Mouse (Mus musculus): Measurements from ENCODE around the gene Commd1. TPM values are rescaled to one million over a fixed set of nuclear protein-coding genes. Genes with fewer than 3 reads are reported as not detected.

The Commd1 gene
- polyA plus RNA-seq, 1 experiment = 104 TPM

- TF ChIP-seq CTCF (IDR thresholded peaks at IDR 0.05; ENCODE audit: low read depth, low read length) = no peak
- TF ChIP-seq EP300 (IDR thresholded peaks at IDR 0.05; ENCODE audit: insufficient read depth, low read depth, low read length) = 0 out of 2 replicates have a peak, but pooled peaks have one; percentile 15
- Histone ChIP-seq H3K9me3 (replicated peaks; ENCODE audit: control insufficient read depth, insufficient read depth, low read length, poor library complexity, severe bottlenecking) (no peaks in the 10 kb centered on the region), H3K27me3 (ENCODE audit: control insufficient read depth, insufficient read depth, low read length, poor library complexity, severe bottlenecking) (no peaks in the 10 kb centered on the region)
These were observed 26.1 kb upstream of the Commd1 start for GRCm38 (mm10) chr11:23008181-23008823.

GRCm38 (mm10) chr11:23007481-23008180 is 25.4 kb upstream of the Commd1 start, which contains the start of gene Fam161a:
Gene Fam161a, plus strand, starts transcription at chr11:23007531.
- Histone ChIP-seq H3K9me3 (replicated peaks; ENCODE audit: control insufficient read depth, insufficient read depth, low read length, poor library complexity, severe bottlenecking) (no peaks in the 10 kb centered on the region), H3K36me3 (ENCODE audit: control insufficient read depth, insufficient read depth, low read length, poor library complexity, severe bottlenecking) (peaks cover 29% of the 10 kb centered on the region), H3K4me3 (ENCODE audit: low read depth, low read length) (peak within 1 kb of the TSS; percentile 75), H3K4me1 (ENCODE audit: control insufficient read depth, insufficient read depth, low read length) (no peaks in the 10 kb centered on the region), H3K27me3 (ENCODE audit: control insufficient read depth, insufficient read depth, low read length, poor library complexity, severe bottlenecking) (no peaks in the 10 kb centered on the region), H3K27ac (ENCODE audit: insufficient read depth, low read length) (peak within 1 kb of the TSS; percentile 73), H3K9ac (ENCODE audit: low read depth, poor library complexity, severe bottlenecking) (peak within 1 kb of the TSS; percentile 71)
- TF ChIP-seq EP300 (IDR thresholded peaks at IDR 0.05; ENCODE audit: insufficient read depth, low read depth, low read length) (no peak), CTCF (IDR thresholded peaks at IDR 0.05; ENCODE audit: low read depth, low read length) (no peak), POLR2A (IDR thresholded peaks at IDR 0.05; ENCODE audit: insufficient read depth, low read length) (no peak)

More at GRCm38 (mm10) chr11:23008181-23008823, 26.1 kb upstream of the Commd1 start:
- Histone ChIP-seq H3K4me3 (ENCODE audit: low read depth, low read length) (peak overlapping the region; percentile 75), H3K9ac (ENCODE audit: low read depth, poor library complexity, severe bottlenecking) (peak overlapping the region; percentile 71), H3K4me1 (ENCODE audit: control insufficient read depth, insufficient read depth, low read length) (no peaks in the 10 kb centered on the region), H3K27ac (ENCODE audit: insufficient read depth, low read length) (peak overlapping the region; percentile 66), H3K36me3 (ENCODE audit: control insufficient read depth, insufficient read depth, low read length, poor library complexity, severe bottlenecking) (peaks cover 24% of the 10 kb centered on the region)

- H3K9ac ChIP-seq (ENCODE audit: low read depth, poor library complexity, severe bottlenecking) = no peak overlapping the region
- H3K9me3 ChIP-seq (replicated peaks; ENCODE audit: control insufficient read depth, insufficient read depth, low read length, poor library complexity, severe bottlenecking) = no peaks in the 10 kb centered on the region
- no peaks in the 10 kb centered on the region for H3K4me1 ChIP-seq (ENCODE audit: control insufficient read depth, insufficient read depth, low read length)
- peak overlapping the region; percentile 72 for H3K4me3 ChIP-seq (ENCODE audit: low read depth, low read length)
- H3K27ac ChIP-seq (ENCODE audit: insufficient read depth, low read length) = peak overlapping the region; percentile 73; the same call in 1 of the 2 replicates
- H3K27me3 ChIP-seq (ENCODE audit: control insufficient read depth, insufficient read depth, low read length, poor library complexity, severe bottlenecking) = no peaks in the 10 kb centered on the region
- no peak for TF ChIP-seq POLR2A (IDR thresholded peaks at IDR 0.05; ENCODE audit: insufficient read depth, low read length)
- no peak for TF ChIP-seq EP300 (IDR thresholded peaks at IDR 0.05; ENCODE audit: insufficient read depth, low read depth, low read length)
- no peak for TF ChIP-seq CTCF (IDR thresholded peaks at IDR 0.05; ENCODE audit: low read depth, low read length)
- H3K36me3 ChIP-seq (ENCODE audit: control insufficient read depth, insufficient read depth, low read length, poor library complexity, severe bottlenecking) = peaks cover 34% of the 10 kb centered on the region
These were observed 24.9 kb upstream of the Commd1 start for GRCm38 (mm10) chr11:23007166-23007480.

- Histone ChIP-seq H3K4me3 (ENCODE audit: low read depth, low read length) (no peak overlapping the region), H3K9me3 (replicated peaks; ENCODE audit: control insufficient read depth, insufficient read depth, low read length, poor library complexity, severe bottlenecking) (no peaks in the 10 kb centered on the region), H3K27me3 (ENCODE audit: control insufficient read depth, insufficient read depth, low read length, poor library complexity, severe bottlenecking) (no peaks in the 10 kb centered on the region), H3K27ac (ENCODE audit: insufficient read depth, low read length) (no peak overlapping the region; the same call in 1 of the 2 replicates), H3K4me1 (ENCODE audit: control insufficient read depth, insufficient read depth, low read length) (no peaks in the 10 kb centered on the region), H3K36me3 (ENCODE audit: control insufficient read depth, insufficient read depth, low read length, poor library complexity, severe bottlenecking) (peaks cover 53% of the 10 kb centered on the region), H3K9ac (ENCODE audit: low read depth, poor library complexity, severe bottlenecking) (no peak overlapping the region)
- TF ChIP-seq CTCF (IDR thresholded peaks at IDR 0.05; ENCODE audit: low read depth, low read length) (no peak), POLR2A (IDR thresholded peaks at IDR 0.05; ENCODE audit: insufficient read depth, low read length) (no peak), EP300 (IDR thresholded peaks at IDR 0.05; ENCODE audit: insufficient read depth, low read depth, low read length) (no peak)
These were observed 23.1 kb upstream of the Commd1 start for GRCm38 (mm10) chr11:23005276-23005675.

GRCm38 (mm10) chr11:22998308-22998707 is 16.1 kb upstream of the Commd1 start:
- Histone ChIP-seq H3K36me3 (ENCODE audit: control insufficient read depth, insufficient read depth, low read length, poor library complexity, severe bottlenecking) (peaks cover 91% of the 10 kb centered on the region), H3K4me3 (ENCODE audit: low read depth, low read length) (no peak overlapping the region), H3K9ac (ENCODE audit: low read depth, poor library complexity, severe bottlenecking) (no peak overlapping the region), H3K9me3 (replicated peaks; ENCODE audit: control insufficient read depth, insufficient read depth, low read length, poor library complexity, severe bottlenecking) (no peaks in the 10 kb centered on the region), H3K27me3 (ENCODE audit: control insufficient read depth, insufficient read depth, low read length, poor library complexity, severe bottlenecking) (no peaks in the 10 kb centered on the region), H3K4me1 (ENCODE audit: control insufficient read depth, insufficient read depth, low read length) (peaks cover 2% of the 10 kb centered on the region), H3K27ac (ENCODE audit: insufficient read depth, low read length) (no peak overlapping the region)
- TF ChIP-seq POLR2A (IDR thresholded peaks at IDR 0.05; ENCODE audit: insufficient read depth, low read length) = no peak
- TF ChIP-seq EP300 (IDR thresholded peaks at IDR 0.05; ENCODE audit: insufficient read depth, low read depth, low read length) = no peak
- TF ChIP-seq CTCF (IDR thresholded peaks at IDR 0.05; ENCODE audit: low read depth, low read length) = no peak

GRCm38 (mm10) chr11:22995461-22995860 is 13.3 kb upstream of the Commd1 start:
- peaks cover 2% of the 10 kb centered on the region for H3K4me1 ChIP-seq (ENCODE audit: control insufficient read depth, insufficient read depth, low read length)
- H3K27ac ChIP-seq (ENCODE audit: insufficient read depth, low read length) = 0 out of 2 replicates have a peak overlapping the region, but pooled peaks have one; percentile 36
- TF ChIP-seq CTCF (IDR thresholded peaks at IDR 0.05; ENCODE audit: low read depth, low read length) (no peak), EP300 (IDR thresholded peaks at IDR 0.05; ENCODE audit: insufficient read depth, low read depth, low read length) (no peak), POLR2A (IDR thresholded peaks at IDR 0.05; ENCODE audit: insufficient read depth, low read length) (no peak)
- no peak overlapping the region for H3K9ac ChIP-seq (ENCODE audit: low read depth, poor library complexity, severe bottlenecking)
- H3K36me3 ChIP-seq (ENCODE audit: control insufficient read depth, insufficient read depth, low read length, poor library complexity, severe bottlenecking) = peaks cover 79% of the 10 kb centered on the region
- H3K27me3 ChIP-seq (ENCODE audit: control insufficient read depth, insufficient read depth, low read length, poor library complexity, severe bottlenecking) = no peaks in the 10 kb centered on the region
- no peaks in the 10 kb centered on the region for H3K9me3 ChIP-seq (replicated peaks; ENCODE audit: control insufficient read depth, insufficient read depth, low read length, poor library complexity, severe bottlenecking)
- no peak overlapping the region for H3K4me3 ChIP-seq (ENCODE audit: low read depth, low read length)
